Mouse (Mus musculus): ENCODE measurements around the gene Abcd3. TPM values are rescaled to one million over a fixed set of nuclear protein-coding genes. Genes with fewer than 3 reads are reported as not detected.

Abcd3 gene
- total and polyA plus RNA-seq, 3 experiments, result 14.8 to 61.4 (median 29.9) TPM

DNA sequence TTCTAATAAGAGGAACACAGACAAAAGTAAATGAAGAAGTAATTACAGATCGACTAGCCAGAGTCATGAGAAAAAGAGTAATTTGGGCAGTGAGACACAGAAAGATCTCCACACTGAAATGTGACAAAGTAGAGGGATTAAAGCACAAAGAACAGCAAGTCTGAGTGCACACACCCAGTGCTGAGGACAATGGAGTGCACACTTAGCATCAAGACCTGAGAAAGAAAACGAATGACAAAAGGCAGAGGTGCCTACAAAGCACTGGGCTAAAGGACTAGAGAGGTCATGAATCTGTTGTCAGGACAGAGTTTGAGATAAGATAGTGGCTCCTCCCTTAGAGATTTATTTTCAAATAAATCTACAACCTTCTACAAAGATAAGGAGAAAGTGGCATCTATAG lies 20.9 kb downstream of the Abcd3 start:
- H3K27ac ChIP-seq (ENCODE audit: control insufficient read depth, low read depth, low read length), result no peak overlapping the region
- H3K4me3 ChIP-seq (ENCODE audit: control insufficient read depth in 1 of 2, insufficient read depth in 1 of 2, low read depth in 2 of 2, low read length in 2 of 2), result no peak overlapping the region
- no peak for DNase-seq (ENCODE audit: low read depth, low spot score)
- 0 out of 2 replicates have a peak, but pooled peaks cover 1% of the 10 kb centered on the region for H3K79me2 ChIP-seq (ENCODE audit: control insufficient read depth, insufficient read depth, low read length, poor library complexity)
- no peaks in the 10 kb centered on the region for H3K4me1 ChIP-seq (ENCODE audit: control insufficient read depth in 1 of 2, insufficient read depth in 2 of 2, low read length in 2 of 2)
- H3K36me3 ChIP-seq (ENCODE audit: control insufficient read depth in 1 of 2, insufficient read depth in 2 of 2, low read length in 2 of 2), result peaks cover 0 to 1% of the 10 kb centered on the region in 2 experiments; a peak in 2 of 4 replicates
- H3K9me3 ChIP-seq (replicated peaks; ENCODE audit: insufficient read depth, low read length), result no peaks in the 10 kb centered on the region
- H3K9ac ChIP-seq (ENCODE audit: control insufficient read depth, low read depth, low read length, poor library complexity, severe bottlenecking), result no peak overlapping the region
- no peaks in the 10 kb centered on the region for H3K27me3 ChIP-seq (ENCODE audit: control insufficient read depth in 1 of 2, insufficient read depth in 2 of 2, low read length in 2 of 2)
- TF ChIP-seq GATA1 (IDR thresholded peaks at IDR 0.05; ENCODE audit: low read depth, low read length), result no peak
- TF ChIP-seq KAT2A (conservative IDR thresholded peaks at IDR 0.05; ENCODE audit: low read depth, low read length), result no peak
- TF ChIP-seq SMC3 (IDR thresholded peaks at IDR 0.05; ENCODE audit: low read depth, low read length), result no peak
- TF ChIP-seq ELF1 (IDR thresholded peaks at IDR 0.05; ENCODE audit: low read depth, low read length), result no peak
- no peak for TF ChIP-seq USF1 (IDR thresholded peaks at IDR 0.05; ENCODE audit: low read depth, low read length)
- TF ChIP-seq CHD1 (IDR thresholded peaks at IDR 0.05; ENCODE audit: low read depth, low read length), result no peak
- no peak for TF ChIP-seq POLR2AphosphoS5 (IDR thresholded peaks at IDR 0.05; ENCODE audit: borderline replicate concordance, low read depth, low read length)
- TF ChIP-seq UBTF (IDR thresholded peaks at IDR 0.05; ENCODE audit: borderline replicate concordance, insufficient read depth, low read depth, low read length), result no peak
- no peak for TF ChIP-seq MXI1 (IDR thresholded peaks at IDR 0.05; ENCODE audit: low read depth, low read length)
- no peak for TF ChIP-seq ZC3H11A (IDR thresholded peaks at IDR 0.05; ENCODE audit: low read depth, low read length)
- no peak for TF ChIP-seq TAL1 (IDR thresholded peaks at IDR 0.05; ENCODE audit: low read length)
- TF ChIP-seq GABPA (IDR thresholded peaks at IDR 0.05; ENCODE audit: low read depth, low read length), result no peak
- no peak for TF ChIP-seq HCFC1 (IDR thresholded peaks at IDR 0.05; ENCODE audit: low read depth, low read length)
- no peak for TF ChIP-seq CTCF (IDR thresholded peaks at IDR 0.05 in 2 of 3, conservative IDR thresholded peaks at IDR 0.05 in 1 of 3; ENCODE audit: control insufficient read depth in 1 of 3, insufficient read depth in 1 of 3, low read depth in 2 of 3, low read length in 3 of 3, poor library complexity in 1 of 3, severe bottlenecking in 1 of 3)
- TF ChIP-seq MAX (IDR thresholded peaks at IDR 0.05; ENCODE audit: low read length), result no peak
- TF ChIP-seq ZNF384 (IDR thresholded peaks at IDR 0.05; ENCODE audit: low read depth, low read length), result no peak
- TF ChIP-seq JUND (IDR thresholded peaks at IDR 0.05; ENCODE audit: low read depth, low read length), result no peak

DNA sequence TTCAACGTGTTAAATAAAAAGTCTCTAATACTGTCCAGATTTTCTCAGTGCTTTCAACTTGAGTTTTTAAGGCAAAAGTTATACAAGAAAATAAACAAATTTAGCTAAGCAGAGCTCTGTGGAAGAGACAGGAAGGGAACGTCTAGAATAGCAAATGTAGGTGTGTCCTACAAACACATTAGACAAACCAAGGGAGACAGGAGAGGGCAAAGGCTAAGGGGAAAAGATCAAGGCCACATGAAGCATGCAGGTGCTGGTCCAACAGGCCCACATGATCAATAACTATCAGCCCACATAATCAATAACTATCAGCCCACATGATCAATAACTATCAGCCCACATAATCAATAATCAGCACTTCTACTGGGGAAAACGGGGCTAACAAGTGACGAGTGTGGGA lies 22.9 kb downstream of the Abcd3 start:
- H3K36me3 ChIP-seq (ENCODE audit: control insufficient read depth in 1 of 2, insufficient read depth in 2 of 2, low read length in 2 of 2), result peaks cover 0 to 1% of the 10 kb centered on the region in 2 experiments; a peak in 2 of 4 replicates
- TF ChIP-seq GABPA (IDR thresholded peaks at IDR 0.05; ENCODE audit: low read depth, low read length) (no peak), CHD2 (IDR thresholded peaks at IDR 0.05; ENCODE audit: low read length) (no peak), MYC (IDR thresholded peaks at IDR 0.05; ENCODE audit: low read depth, low read length) (no peak), POLR2A (IDR thresholded peaks at IDR 0.05; ENCODE audit: control insufficient read depth in 1 of 2, insufficient read depth in 1 of 2, low read depth in 1 of 2, low read length in 2 of 2, poor library complexity in 1 of 2) (no peak), JUND (IDR thresholded peaks at IDR 0.05; ENCODE audit: low read depth, low read length) (no peak), TBP (IDR thresholded peaks at IDR 0.05; ENCODE audit: low read depth, low read length) (no peak)
- no peaks in the 10 kb centered on the region for H3K27me3 ChIP-seq (ENCODE audit: control insufficient read depth in 1 of 2, insufficient read depth in 2 of 2, low read length in 2 of 2)
- no peak for DNase-seq (ENCODE audit: low read depth, low spot score)
- no peak overlapping the region for H3K27ac ChIP-seq (ENCODE audit: control insufficient read depth, low read depth, low read length)
- H3K4me3 ChIP-seq (ENCODE audit: control insufficient read depth in 1 of 2, insufficient read depth in 1 of 2, low read depth in 2 of 2, low read length in 2 of 2), result no peak overlapping the region
- H3K9me3 ChIP-seq (replicated peaks; ENCODE audit: insufficient read depth, low read length), result no peaks in the 10 kb centered on the region
- H3K9ac ChIP-seq (ENCODE audit: control insufficient read depth, low read depth, low read length, poor library complexity, severe bottlenecking), result no peak overlapping the region
- H3K79me2 ChIP-seq (ENCODE audit: control insufficient read depth, insufficient read depth, low read length, poor library complexity), result no peaks in the 10 kb centered on the region
- no peaks in the 10 kb centered on the region for H3K4me1 ChIP-seq (ENCODE audit: control insufficient read depth in 1 of 2, insufficient read depth in 2 of 2, low read length in 2 of 2)

Data from MEL (cell line).